Mouse (Mus musculus) limb, embryonic 13.5 days (tissue): ENCODE data around the gene Gm14459. TPM values are rescaled to one million over a fixed set of nuclear protein-coding genes. Genes with fewer than 3 reads are reported as not detected.
"Not testable (repeated sequence)": the region's sequence is repeated elsewhere in the genome, so short reads cannot be mapped to it uniquely, and the experiment has no call there.

Source experiments
- ATAC-seq: fragments of 200-750 bp; cut with Nextera tagmentation; 2 replicates; pipeline ENCODE4 v1.8.0; 2017; ENCODE audit warnings: low read depth, moderate number of reproducible peaks, moderate TSS enrichment; ENCODE audit not compliant: low FRiP score
- H3K27ac ChIP-seq: fragments of 300-500 bp; sonication (generic); 2 replicates; pipeline ENCODE4 v1.5.1; 2015; ENCODE audit warnings: inconsistent platforms, mild to moderate bottlenecking, moderate library complexity
- H3K27me3 ChIP-seq: fragments of 300-500 bp; sonication (generic); 2 replicates; pipeline ENCODE4 v1.6.1; 2015; ENCODE audit warnings: mild to moderate bottlenecking, inconsistent platforms
- H3K36me3 ChIP-seq: fragments of 300-500 bp; sonication (generic); 2 replicates; pipeline ENCODE4 v1.6.1; 2015; ENCODE audit warnings: inconsistent platforms, mild to moderate bottlenecking, moderate library complexity
- H3K4me1 ChIP-seq: fragments of 300-500 bp; sonication (generic); 2 replicates; pipeline ENCODE4 v1.6.1; 2015; ENCODE audit warnings: inconsistent platforms
- H3K4me2 ChIP-seq: fragments of 300-500 bp; sonication (generic); replicated peaks from 2 replicates; pipeline ENCODE4 v1.6.1; 2015; ENCODE audit warnings: inconsistent platforms, mild to moderate bottlenecking, moderate library complexity
- H3K4me3 ChIP-seq: fragments of 300-500 bp; sonication (generic); 2 replicates; pipeline ENCODE4 v1.5.1; 2015; ENCODE audit warnings: moderate library complexity, mild to moderate bottlenecking, inconsistent platforms
- H3K9ac ChIP-seq: fragments of 300-500 bp; sonication (generic); 2 replicates; pipeline ENCODE4 v1.6.1; 2015; ENCODE audit warnings: mild to moderate bottlenecking, inconsistent platforms
- H3K9me3 ChIP-seq: fragments of 300-500 bp; sonication (generic); 2 replicates; pipeline ENCODE4 v1.6.1; 2016; ENCODE audit warnings: inconsistent platforms
- WGBS: fragments of 180-500 bp; shearing (Covaris S2); methylation state at CpG from one replicate; pipeline ENCODE4 v1.1.7; 2015; 5-methylcytosine and 5-hydroxymethylcytosine counted together
- polyA plus RNA-seq: library from polyadenylated mRNA; unstranded; fragments of >200 nt; fragmentation: Nextera tagmentation; extraction: Ambion mirVana; gene quantifications from 2 replicates; pipeline ENCODE4 v1.2.1, GENCODE M21; 2015

Gene Gm14459
- not detected in 2 replicates for polyA plus RNA-seq

GRCm38 (mm10) chrX:8524854-8525253 lies at the start of gene Gm14459:
Gene Gm14459, minus strand, starts transcription at chrX:8524954.
- ATAC-seq = no peak
- Histone ChIP-seq H3K4me2 (no peak within 1 kb of the TSS), H3K4me1 (no peaks in the 10 kb centered on the region), H3K36me3 (no peaks in the 10 kb centered on the region), H3K9me3 (no peaks in the 10 kb centered on the region), H3K27ac (no peak within 1 kb of the TSS), H3K27me3 (no peaks in the 10 kb centered on the region), H3K4me3 (no peak within 1 kb of the TSS), H3K9ac (no peak within 1 kb of the TSS)
- 82% methylated on average over 2 of the region's 2 CpGs for WGBS

DNA sequence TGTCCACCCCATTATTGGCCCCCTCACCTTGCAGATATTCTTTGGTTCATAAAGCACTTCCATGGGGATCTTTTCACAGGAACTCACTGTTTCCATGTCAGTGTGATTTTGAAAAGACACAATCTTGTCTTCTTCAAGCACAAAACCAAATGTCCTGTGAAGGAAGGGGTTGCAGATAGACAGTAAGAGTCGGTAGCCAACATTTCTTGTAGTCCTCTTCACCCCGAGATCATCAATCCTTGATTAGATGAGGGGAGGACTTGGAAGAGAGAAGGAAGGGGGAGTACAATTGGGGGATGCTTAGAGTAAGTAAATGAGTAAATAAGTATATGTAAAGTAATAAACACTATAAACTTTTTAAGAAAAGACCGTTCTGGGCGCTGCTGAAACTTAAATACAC lies 23.4 kb upstream of the Gm14459 start, which contains the start of gene Ssxb6:
Gene Ssxb6 (minus strand): TSS at position 101 of the 400 bp plus-strand sequence.
- H3K36me3 ChIP-seq, ATAC-seq, H3K27me3 ChIP-seq, H3K4me3 ChIP-seq, H3K9ac ChIP-seq, H3K9me3 ChIP-seq, H3K4me2 ChIP-seq, H3K27ac ChIP-seq, H3K4me1 ChIP-seq: not testable (repeated sequence)
- WGBS = 71% methylated on average over 4 of the region's 4 CpGs

Other genes starting within 250 kb of the Gm14459 start
- gene Ssxb10, start 197.5 kb downstream of the Gm14459 start, polyA plus RNA-seq = not detected in 2 replicates
- gene Ssxb9, start 158.0 kb downstream of the Gm14459 start, polyA plus RNA-seq = not detected in 2 replicates
- not detected in 2 replicates for gene Ssxb1, start 111.6 kb downstream of the Gm14459 start, polyA plus RNA-seq
- not detected in 2 replicates for gene Ssxb2, start 63.2 kb downstream of the Gm14459 start, polyA plus RNA-seq
- not detected in 2 replicates for gene Ssxb6, start 23.3 kb upstream of the Gm14459 start, polyA plus RNA-seq
- gene Ssxb3, start 66.9 kb upstream of the Gm14459 start, polyA plus RNA-seq = not detected in 2 replicates
- not detected in 2 replicates for gene Ssxb8, start 165.9 kb upstream of the Gm14459 start, polyA plus RNA-seq
- gene Ssx9, start 223.5 kb upstream of the Gm14459 start, polyA plus RNA-seq = not detected in 2 replicates